Comparison of ENCODE assay signal across 25 mouse cellular contexts in the genomic region with DNA sequence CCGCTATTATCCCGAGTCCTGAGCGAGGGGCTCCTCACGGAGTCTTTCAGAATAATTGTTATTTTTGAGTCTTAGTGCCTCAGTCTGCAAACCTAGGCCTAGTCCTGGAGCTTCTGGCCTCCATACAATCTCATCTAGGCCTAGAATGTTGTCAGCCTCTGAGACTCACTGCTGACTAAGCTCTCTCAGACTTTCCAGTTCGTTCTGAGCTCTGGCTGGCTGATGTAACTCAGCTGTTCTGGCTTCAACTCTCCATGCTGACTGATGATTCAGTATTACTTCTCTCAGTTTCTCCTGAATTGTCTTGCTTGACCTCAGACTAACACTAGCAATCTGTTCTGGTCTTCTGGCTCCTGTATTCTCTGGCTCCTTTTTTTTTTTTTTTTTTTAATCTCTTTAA. TPM values are rescaled to one million over a fixed set of nuclear protein-coding genes. Genes with fewer than 3 reads are reported as not detected.
"Had no signal": no experiment of that assay in that cellular context is flagged by ENCODE, and none has a peak within 500 bp of the region (broad histone marks: within the 10 kb centered on the region; RNA-seq: fewer than 3 reads in every experiment).

No protein-coding gene starts in this region.

- H3K27ac ChIP-seq: kidney, postnatal 0 days; left cerebral cortex, adult 2 months; liver, embryonic 14.5 days; lung, embryonic 15.5 days; midbrain, embryonic 12.5 days had no signal

- DNase-seq: kidney, adult 18-20 months; kidney, postnatal 36 days; layer of hippocampus, postnatal 36 days; lung, adult 18-20 months; lung, postnatal 36 days; right cerebral cortex, postnatal 4 days; thymus, postnatal 25 days had no signal

- ATAC-seq: intestine, embryonic 16.5 days; midbrain, embryonic 16.5 days had no signal

- H3K27me3 ChIP-seq: lung, embryonic 15.5 days; midbrain, embryonic 12.5 days had no signal

- H3K36me3 ChIP-seq: lung, embryonic 15.5 days; midbrain, embryonic 12.5 days had no signal

- H3K9ac ChIP-seq: liver, embryonic 14.5 days; lung, embryonic 15.5 days; midbrain, embryonic 12.5 days had no signal

- H3K4me1 ChIP-seq: lung, embryonic 15.5 days; midbrain, embryonic 12.5 days had no signal

- H3K4me3 ChIP-seq: left cerebral cortex, adult 2 months; lung, embryonic 15.5 days; midbrain, embryonic 12.5 days had no signal

- H3K4me2 ChIP-seq: liver, embryonic 11.5 days; lung, embryonic 15.5 days; midbrain, embryonic 12.5 days had no signal

- H3K9me3 ChIP-seq: lung, embryonic 15.5 days; midbrain, embryonic 12.5 days had no signal

RNA-seq across cellular contexts. Expression of gene Ankrd36, which starts 18.1 kb away (rescaled TPM):
- total RNA-seq: layer of hippocampus, adult 8-10 months; layer of hippocampus, postnatal 10 days; layer of hippocampus, postnatal 36 days; left cerebral cortex, adult 2 months; left cerebral cortex, postnatal 10 days; left cerebral cortex, postnatal 36 days; megakaryocyte, adult 5-6 weeks had no signal
- polyA plus RNA-seq: intestine, embryonic 16.5 days; kidney, embryonic 14.5 days; kidney, postnatal 0 days; limb, embryonic 11.5 days; midbrain, embryonic 16.5 days; neural tube, embryonic 11.5 days; neural tube, embryonic 14.5 days; stomach, embryonic 14.5 days had no signal
